Mouse (Mus musculus) liver, embryonic 14.5 days (tissue): ENCODE results near the gene Trim54.

Experiments used
- CTCF ChIP-seq: IDR thresholded peaks from 2 replicates; pipeline ENCODE4 v1.5.1; 2016; ENCODE audit warnings: antibody characterized with exemption, low read depth, control low read depth
- EP300 ChIP-seq: IDR thresholded peaks from 2 replicates; pipeline ENCODE4 v1.6.1; 2016; ENCODE audit warnings: antibody characterized with exemption, low read depth

DNA sequence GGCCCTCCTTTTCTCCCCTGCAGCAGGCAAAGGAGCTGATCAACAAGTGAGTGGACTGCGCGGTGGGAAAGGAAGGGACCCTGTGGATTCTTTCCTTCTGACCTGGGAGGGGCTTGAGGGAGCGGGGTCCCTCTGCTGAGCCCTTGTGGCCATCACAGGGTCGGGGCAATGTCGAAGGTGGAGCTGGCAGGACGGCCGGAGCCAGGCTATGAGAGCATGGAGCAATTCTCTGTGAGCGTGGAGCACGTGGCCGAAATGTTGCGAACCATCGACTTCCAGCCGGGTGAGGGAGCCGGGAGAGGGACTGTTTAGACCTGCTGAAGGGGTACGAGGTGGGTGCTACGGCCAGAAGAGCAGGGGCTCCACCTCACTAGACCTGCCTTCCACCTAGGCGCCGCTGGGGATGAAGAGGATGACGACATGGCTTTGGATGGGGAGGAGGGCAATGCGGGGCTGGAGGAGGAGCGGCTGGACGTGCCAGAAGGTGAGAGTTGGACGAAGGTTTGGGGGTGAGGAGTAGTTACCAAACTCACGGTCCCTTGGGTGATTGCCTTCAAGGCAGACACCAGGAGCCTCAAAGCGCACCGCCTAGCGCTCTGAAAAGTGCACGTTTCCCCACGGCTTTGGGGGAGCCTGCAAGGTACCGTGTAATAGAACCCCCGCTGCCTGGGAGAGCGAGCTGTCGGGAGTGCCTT lies 20.4 kb downstream of the Trim54 start:
- TF ChIP-seq CTCF (no peak), EP300 (no peak)
